Mouse (Mus musculus) heart, adult 2 months (tissue): ENCODE data around the gene Sh3gl1.

ENCODE experiments used
- CTCF ChIP-seq: fragments of 200-600 bp; IDR thresholded peaks from 2 replicates; pipeline ENCODE4 v1.8.1; 2022; ENCODE audit warnings: antibody characterized with exemption, mild to moderate bottlenecking, moderate library complexity
- EP300 ChIP-seq: fragments of 200-500 bp; IDR thresholded peaks from 2 replicates; pipeline ENCODE4 v1.6.1; 2011; ENCODE audit warnings: low read depth, low read length, control low read depth; ENCODE audit not compliant: insufficient read depth
- POLR2A ChIP-seq: fragments of 200-500 bp; IDR thresholded peaks from 2 replicates; pipeline ENCODE4 v1.6.1; 2011; ENCODE audit warnings: mild to moderate bottlenecking, low read depth, low read length, control low read depth; ENCODE audit not compliant: insufficient read depth

GRCm38 (mm10) chr17:56036176-56036900, at the start of gene Sh3gl1:
- TF ChIP-seq POLR2A (peak; percentile 77), CTCF (no peak; the same call in 1 of the 2 replicates), EP300 (peak; percentile 98)
